Mouse (Mus musculus): ENCODE data around the gene Luzp1. TPM values are rescaled to one million over a fixed set of nuclear protein-coding genes. Genes with fewer than 3 reads are reported as not detected.

Luzp1 gene
- polyA plus RNA-seq, 1 experiment: 48.0 TPM

DNA sequence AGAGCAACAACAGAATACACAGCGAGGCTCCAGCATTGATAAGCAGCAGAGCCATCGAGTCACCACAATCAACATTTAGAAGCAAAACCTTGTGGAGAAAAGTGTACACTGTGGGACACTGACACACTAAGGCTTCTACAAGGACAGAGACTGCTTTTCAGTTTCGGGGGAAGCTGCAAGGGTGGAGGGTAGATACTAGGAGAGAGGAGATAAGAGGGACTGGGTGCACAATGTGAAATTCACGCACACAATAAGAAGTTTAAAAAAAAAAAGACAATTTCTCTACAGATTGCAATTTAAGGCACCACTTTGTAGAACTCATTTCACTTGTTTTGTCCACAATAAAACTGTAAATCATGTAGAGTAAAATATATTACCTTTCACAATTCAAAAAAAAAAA, 118.4 kb downstream of the Luzp1 start:
- Histone ChIP-seq H3K27me3 (ENCODE audit: control insufficient read depth, insufficient read depth, low read length) (no peaks in the 10 kb centered on the region), H3K4me1 (ENCODE audit: control insufficient read depth, insufficient read depth, low read length) (peaks cover 17% of the 10 kb centered on the region), H3K27ac (ENCODE audit: insufficient read depth, low read length) (no peak overlapping the region), H3K4me3 (replicated peaks; ENCODE audit: insufficient read depth, low read depth, low read length) (no peak overlapping the region)
- DNase-seq: no peak
- TF ChIP-seq POLR2A (IDR thresholded peaks at IDR 0.05; ENCODE audit: borderline replicate concordance, insufficient read depth, low read length): no peak
- TF ChIP-seq CTCF (IDR thresholded peaks at IDR 0.05; ENCODE audit: borderline replicate concordance, insufficient read depth, low read depth, low read length): no peak
- WGBS: 88% methylated on average over 4 of the region's 4 CpGs

DNA sequence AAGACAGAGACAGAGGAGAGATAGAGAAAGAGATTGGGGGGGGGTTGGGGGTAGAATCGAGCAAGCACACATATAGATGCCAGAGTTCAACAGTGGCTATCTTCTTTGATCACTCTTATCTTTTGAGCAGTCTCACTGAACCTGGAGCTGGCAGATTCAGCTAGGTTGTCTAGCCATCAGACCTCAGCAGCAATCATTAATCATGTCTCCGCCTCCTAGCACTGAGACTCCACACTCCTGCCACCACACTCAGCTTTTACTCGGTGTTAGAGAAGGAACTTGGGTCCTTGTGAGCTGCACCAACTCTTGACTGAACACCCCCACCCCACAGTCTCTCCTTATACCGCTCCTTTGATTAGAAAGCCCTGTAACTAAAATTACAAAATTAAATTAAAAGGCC, 122.5 kb downstream of the Luzp1 start:
- Histone ChIP-seq H3K4me3 (replicated peaks; ENCODE audit: insufficient read depth, low read depth, low read length) (no peak overlapping the region), H3K27me3 (ENCODE audit: control insufficient read depth, insufficient read depth, low read length) (no peaks in the 10 kb centered on the region), H3K27ac (ENCODE audit: insufficient read depth, low read length) (no peak overlapping the region), H3K4me1 (ENCODE audit: control insufficient read depth, insufficient read depth, low read length) (peaks cover 16% of the 10 kb centered on the region)
- DNase-seq: no peak
- WGBS: 69% methylated on average over 4 of the region's 4 CpGs
- TF ChIP-seq POLR2A (IDR thresholded peaks at IDR 0.05; ENCODE audit: borderline replicate concordance, insufficient read depth, low read length) (no peak), CTCF (IDR thresholded peaks at IDR 0.05; ENCODE audit: borderline replicate concordance, insufficient read depth, low read depth, low read length) (no peak)

DNA sequence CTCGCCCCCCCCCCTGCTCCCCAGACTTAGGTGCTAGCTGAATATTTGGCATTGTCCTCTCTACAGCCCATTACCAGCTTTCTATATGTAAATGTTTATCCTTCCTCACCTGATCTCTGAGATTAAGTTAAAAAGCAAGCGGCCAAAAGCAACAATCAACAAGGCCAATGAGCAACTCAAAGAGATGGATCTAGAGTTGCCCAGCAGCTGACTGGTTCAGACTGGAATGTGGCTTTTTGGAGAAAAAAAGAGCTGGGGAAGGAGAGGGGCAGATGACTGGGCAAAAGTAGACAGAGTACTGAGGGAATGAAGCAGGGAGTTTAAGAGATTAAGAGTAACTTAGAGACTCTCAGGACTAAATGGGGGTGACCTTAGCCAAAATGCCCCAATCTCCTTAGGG, 124.4 kb downstream of the Luzp1 start:
- Histone ChIP-seq H3K4me1 (ENCODE audit: control insufficient read depth, insufficient read depth, low read length) (peaks cover 8% of the 10 kb centered on the region; the same call in 1 of the 2 replicates), H3K27ac (ENCODE audit: insufficient read depth, low read length) (no peak overlapping the region), H3K4me3 (replicated peaks; ENCODE audit: insufficient read depth, low read depth, low read length) (no peak overlapping the region), H3K27me3 (ENCODE audit: control insufficient read depth, insufficient read depth, low read length) (no peaks in the 10 kb centered on the region)
- TF ChIP-seq POLR2A (IDR thresholded peaks at IDR 0.05; ENCODE audit: borderline replicate concordance, insufficient read depth, low read length) (no peak), CTCF (IDR thresholded peaks at IDR 0.05; ENCODE audit: borderline replicate concordance, insufficient read depth, low read depth, low read length) (no peak)
- DNase-seq: no peak
- WGBS: 85% methylated on average over 2 of the region's 2 CpGs

DNA sequence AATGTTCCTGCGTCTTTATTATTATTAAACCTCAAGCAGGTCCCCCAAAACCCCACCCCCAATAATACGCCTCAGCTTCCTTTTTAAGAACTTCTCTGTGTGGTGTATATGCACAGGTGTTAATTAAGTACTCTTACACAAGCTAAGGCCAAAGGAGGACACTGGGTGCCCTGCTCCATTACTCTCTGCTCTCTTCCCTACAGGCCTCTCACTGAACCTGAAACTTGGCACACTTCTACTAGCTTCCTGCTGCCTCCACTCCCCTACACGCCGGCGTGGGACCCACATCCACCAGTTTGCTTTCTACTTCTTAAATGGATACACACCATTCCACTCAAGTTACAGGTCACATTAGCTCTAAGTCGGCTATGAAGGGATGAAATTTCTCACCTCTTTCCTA, 125.7 kb downstream of the Luzp1 start:
- Histone ChIP-seq H3K4me3 (replicated peaks; ENCODE audit: insufficient read depth, low read depth, low read length) (no peak overlapping the region), H3K27ac (ENCODE audit: insufficient read depth, low read length) (no peak overlapping the region), H3K27me3 (ENCODE audit: control insufficient read depth, insufficient read depth, low read length) (no peaks in the 10 kb centered on the region), H3K4me1 (ENCODE audit: control insufficient read depth, insufficient read depth, low read length) (peaks cover 8% of the 10 kb centered on the region; the same call in 1 of the 2 replicates)
- TF ChIP-seq POLR2A (IDR thresholded peaks at IDR 0.05; ENCODE audit: borderline replicate concordance, insufficient read depth, low read length) (no peak), CTCF (IDR thresholded peaks at IDR 0.05; ENCODE audit: borderline replicate concordance, insufficient read depth, low read depth, low read length) (no peak)
- WGBS: 45% methylated on average over 6 of the region's 6 CpGs
- DNase-seq: no peak

DNA sequence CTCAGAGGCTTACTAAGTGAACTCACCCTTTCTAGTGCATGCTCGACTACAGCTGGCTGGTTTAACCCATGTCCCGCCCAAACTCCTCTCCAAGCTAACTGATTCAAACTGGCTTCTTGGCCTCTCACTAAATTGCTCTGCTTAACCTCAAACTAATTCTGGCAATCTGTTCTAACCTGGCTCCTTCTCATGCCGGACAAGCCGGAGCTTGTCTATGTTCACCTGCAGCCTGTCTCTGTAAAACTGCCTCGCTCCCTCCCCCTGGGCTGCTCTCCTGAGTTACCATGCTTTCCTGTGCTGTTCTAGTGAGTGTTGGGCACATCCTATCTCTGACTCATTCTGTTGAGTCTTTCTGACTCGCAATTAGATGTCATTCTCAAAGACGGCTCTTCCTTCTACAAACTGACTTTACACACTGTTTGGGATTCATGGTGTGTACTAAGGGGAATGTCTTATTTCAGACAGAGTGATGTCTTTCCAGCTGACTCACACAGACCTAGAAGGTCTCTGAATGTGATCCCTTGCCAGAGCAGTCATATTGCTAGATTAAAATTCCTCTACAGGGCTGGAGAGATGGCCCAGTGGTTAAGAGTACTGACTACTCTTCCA, 128.8 kb downstream of the Luzp1 start:
- DNase-seq: no peak
- TF ChIP-seq POLR2A (IDR thresholded peaks at IDR 0.05; ENCODE audit: borderline replicate concordance, insufficient read depth, low read length) (no peak), CTCF (IDR thresholded peaks at IDR 0.05; ENCODE audit: borderline replicate concordance, insufficient read depth, low read depth, low read length) (no peak)
- no peaks in the 10 kb centered on the region for H3K27me3 ChIP-seq (ENCODE audit: control insufficient read depth, insufficient read depth, low read length)
- no peak overlapping the region for H3K27ac ChIP-seq (ENCODE audit: insufficient read depth, low read length)
- 85% methylated on average over 7 of the region's 7 CpGs for WGBS
- H3K4me3 ChIP-seq (replicated peaks; ENCODE audit: insufficient read depth, low read depth, low read length): no peak overlapping the region
- H3K4me1 ChIP-seq (ENCODE audit: control insufficient read depth, insufficient read depth, low read length): peaks cover 10% of the 10 kb centered on the region; the same call in 1 of the 2 replicates

DNA sequence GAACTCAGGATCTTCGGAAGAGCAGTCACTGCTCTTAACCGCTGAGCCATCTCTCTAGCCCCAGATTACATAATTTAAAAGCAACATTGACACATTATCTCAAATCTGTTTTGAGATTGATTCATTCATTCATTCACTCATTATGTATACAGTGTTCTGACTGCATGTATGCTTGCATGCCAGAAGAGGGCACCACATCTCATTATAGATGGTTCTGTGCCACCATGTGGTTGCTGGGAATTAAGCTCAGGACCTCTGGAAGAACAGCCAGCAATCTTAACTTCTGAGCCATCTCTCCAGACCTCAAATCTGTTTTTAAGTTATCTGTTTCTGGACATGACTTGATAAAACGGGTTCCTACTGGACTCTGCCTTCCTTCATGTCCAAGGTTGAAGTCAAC, 130.3 kb downstream of the Luzp1 start:
- no peak overlapping the region for H3K4me3 ChIP-seq (replicated peaks; ENCODE audit: insufficient read depth, low read depth, low read length)
- no peaks in the 10 kb centered on the region for H3K27me3 ChIP-seq (ENCODE audit: control insufficient read depth, insufficient read depth, low read length)
- no peak overlapping the region for H3K27ac ChIP-seq (ENCODE audit: insufficient read depth, low read length)
- peaks cover 7% of the 10 kb centered on the region; the same call in 1 of the 2 replicates for H3K4me1 ChIP-seq (ENCODE audit: control insufficient read depth, insufficient read depth, low read length)
- no peak for DNase-seq
- 76% methylated on average over 3 of the region's 3 CpGs for WGBS
- TF ChIP-seq CTCF (IDR thresholded peaks at IDR 0.05; ENCODE audit: borderline replicate concordance, insufficient read depth, low read depth, low read length) (no peak), POLR2A (IDR thresholded peaks at IDR 0.05; ENCODE audit: borderline replicate concordance, insufficient read depth, low read length) (no peak)

DNA sequence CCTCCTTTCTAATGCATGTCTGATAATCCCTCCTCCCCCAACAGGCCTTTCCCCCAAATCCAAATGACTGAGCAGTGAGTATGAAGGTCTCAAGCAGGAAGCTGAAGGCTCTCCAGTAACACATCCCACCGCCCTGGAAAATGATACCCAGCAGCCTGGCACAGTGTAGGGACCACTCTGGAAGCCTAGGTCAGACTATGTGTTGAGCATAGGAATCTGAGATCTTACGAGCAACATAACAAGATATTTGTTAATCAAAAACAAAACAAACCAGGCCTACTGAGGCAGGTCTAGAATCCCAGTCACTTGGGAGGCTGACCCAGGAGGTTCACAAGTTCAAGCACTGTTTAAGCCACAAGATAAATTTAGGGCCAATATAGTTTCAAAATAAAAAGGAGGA, 131.0 kb downstream of the Luzp1 start:
- Histone ChIP-seq H3K27me3 (ENCODE audit: control insufficient read depth, insufficient read depth, low read length) (no peaks in the 10 kb centered on the region), H3K4me1 (ENCODE audit: control insufficient read depth, insufficient read depth, low read length) (peaks cover 4% of the 10 kb centered on the region; the same call in 1 of the 2 replicates), H3K4me3 (replicated peaks; ENCODE audit: insufficient read depth, low read depth, low read length) (no peak overlapping the region), H3K27ac (ENCODE audit: insufficient read depth, low read length) (no peak overlapping the region)
- no peak for DNase-seq
- TF ChIP-seq CTCF (IDR thresholded peaks at IDR 0.05; ENCODE audit: borderline replicate concordance, insufficient read depth, low read depth, low read length) (no peak), POLR2A (IDR thresholded peaks at IDR 0.05; ENCODE audit: borderline replicate concordance, insufficient read depth, low read length) (no peak)
- WGBS: 77% methylated on average over 2 of the region's 2 CpGs

DNA sequence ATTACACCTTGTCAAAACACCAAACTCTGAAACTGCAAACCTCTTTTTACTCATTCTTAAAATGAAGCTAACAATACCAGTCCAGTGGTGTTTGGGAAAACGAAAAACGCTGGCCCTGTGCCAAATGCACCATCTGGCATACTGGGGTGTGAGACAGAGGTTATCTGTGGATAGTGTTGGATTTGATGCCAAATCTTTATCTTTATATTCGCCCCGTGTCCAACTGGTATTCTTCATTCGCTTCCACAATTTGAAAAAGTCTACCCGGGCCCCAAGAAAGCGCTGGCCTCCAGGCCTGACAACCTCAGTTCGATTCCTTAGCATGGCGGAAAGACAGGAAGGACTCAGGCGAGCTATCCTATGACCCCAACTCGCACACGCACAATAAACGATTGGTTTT, 131.9 kb downstream of the Luzp1 start:
- under 1% methylated on average over 13 of the region's 13 CpGs for WGBS
- Histone ChIP-seq H3K4me1 (ENCODE audit: control insufficient read depth, insufficient read depth, low read length) (peaks cover 2% of the 10 kb centered on the region; the same call in 1 of the 2 replicates), H3K27ac (ENCODE audit: insufficient read depth, low read length) (no peak overlapping the region), H3K4me3 (replicated peaks; ENCODE audit: insufficient read depth, low read depth, low read length) (peak overlapping the region; percentile 89), H3K27me3 (ENCODE audit: control insufficient read depth, insufficient read depth, low read length) (no peaks in the 10 kb centered on the region)
- TF ChIP-seq POLR2A (IDR thresholded peaks at IDR 0.05; ENCODE audit: borderline replicate concordance, insufficient read depth, low read length) (no peak), CTCF (IDR thresholded peaks at IDR 0.05; ENCODE audit: borderline replicate concordance, insufficient read depth, low read depth, low read length) (no peak)
- DNase-seq: peak; percentile 61 to 67
